Mouse (Mus musculus): ENCODE data around the gene Gas1.
A peak's percentile ranks its signal among the peaks of the same experiment; 100 is the strongest.

Gene Gas1

DNA sequence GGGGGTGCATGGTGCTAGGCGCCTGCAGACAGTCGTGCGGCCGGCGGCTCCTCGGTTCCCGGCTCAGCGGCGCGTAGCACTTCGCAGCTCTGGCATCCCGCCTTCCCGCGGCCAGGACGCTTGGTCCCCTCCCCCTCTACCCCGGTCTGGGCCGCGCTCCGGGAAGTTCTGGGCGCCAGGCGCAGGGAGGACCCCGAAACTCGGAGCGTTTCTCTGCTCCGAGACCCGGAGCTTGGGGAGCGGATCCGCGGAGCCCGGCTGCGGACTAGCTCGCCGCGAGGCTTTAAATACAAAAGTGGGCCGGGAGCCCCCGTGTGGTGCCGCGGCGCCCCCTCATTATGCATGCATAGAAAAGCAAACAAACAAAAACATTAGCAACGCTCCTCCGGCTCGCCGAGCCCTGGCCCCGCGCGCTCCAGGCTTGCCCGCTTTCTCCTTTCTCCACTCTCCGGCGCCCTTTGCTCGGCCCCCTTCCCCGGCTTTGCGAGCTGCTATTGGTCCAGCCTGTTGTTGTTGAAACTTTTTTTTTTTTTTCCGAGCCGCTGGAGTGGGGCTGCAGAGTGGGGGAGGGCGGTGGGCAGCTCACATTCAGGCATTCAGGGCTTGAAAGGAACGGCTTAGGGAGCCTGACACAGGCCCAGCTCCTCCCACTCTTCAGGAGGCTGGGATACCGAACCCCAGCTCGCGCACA is at the start of gene Gas1:
TSS of gene Gas1 (minus strand) at position 260 of the 691 bp plus-strand sequence.
- DNase-seq (ENCODE audit: low spot score in 2 of 2) = peak; percentile 18 to 19

GRCm38 (mm10) chr13:60226251-60226836 is 49.2 kb upstream of the Gas1 start:
- DNase-seq (ENCODE audit: low spot score in 2 of 2) = no peak

- no peak for DNase-seq (ENCODE audit: low spot score in 2 of 2)
These were observed 48.6 kb upstream of the Gas1 start for GRCm38 (mm10) chr13:60225736-60226135.

DNA sequence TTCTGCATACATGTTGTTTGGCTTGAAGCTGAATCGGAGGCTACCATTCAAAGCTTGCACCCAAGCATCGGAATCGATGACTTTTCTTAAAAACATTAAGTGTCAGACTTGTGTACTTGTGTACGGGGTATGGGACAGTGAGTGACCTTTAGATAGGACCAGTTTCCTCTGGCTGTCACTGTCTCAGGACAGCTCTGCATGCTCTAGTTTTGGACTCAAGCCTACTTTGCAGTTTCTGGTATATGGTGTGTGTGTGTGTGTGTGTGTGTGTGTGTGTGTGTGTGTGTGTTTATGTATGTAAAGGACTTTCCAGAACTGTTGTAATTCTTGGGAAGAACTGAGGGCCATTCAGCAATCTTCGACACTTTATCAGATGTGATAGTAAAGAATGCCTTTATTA is 48.1 kb upstream of the Gas1 start:
- no peak for DNase-seq (ENCODE audit: low spot score in 2 of 2)

- DNase-seq (ENCODE audit: low spot score in 2 of 2) = no peak
These were observed 46.6 kb upstream of the Gas1 start for GRCm38 (mm10) chr13:60223797-60224196.

DNA sequence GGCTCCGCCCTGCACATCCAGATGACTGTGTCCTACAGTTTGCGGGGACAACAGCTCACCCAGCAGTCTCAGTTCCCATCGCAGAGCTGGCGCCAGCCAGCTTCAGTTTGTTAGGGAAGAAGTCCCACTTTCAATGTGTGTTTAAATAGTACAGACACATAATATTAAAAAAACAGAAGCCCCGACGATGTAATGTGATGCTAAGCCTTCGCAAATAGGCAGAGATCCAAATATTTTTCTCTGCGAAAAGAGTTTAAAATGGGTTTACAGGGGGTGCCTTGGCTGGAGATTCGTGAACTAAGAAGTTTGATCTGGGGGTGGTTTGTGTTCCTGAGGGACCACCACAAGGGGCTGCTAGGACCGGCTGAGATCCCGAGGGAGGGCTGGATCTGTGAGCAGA is 45.2 kb upstream of the Gas1 start:
- no peak for DNase-seq (ENCODE audit: low spot score in 2 of 2)

- DNase-seq (ENCODE audit: low spot score in 2 of 2) = no peak
These were observed 36.7 kb upstream of the Gas1 start for GRCm38 (mm10) chr13:60213896-60214295.

DNA sequence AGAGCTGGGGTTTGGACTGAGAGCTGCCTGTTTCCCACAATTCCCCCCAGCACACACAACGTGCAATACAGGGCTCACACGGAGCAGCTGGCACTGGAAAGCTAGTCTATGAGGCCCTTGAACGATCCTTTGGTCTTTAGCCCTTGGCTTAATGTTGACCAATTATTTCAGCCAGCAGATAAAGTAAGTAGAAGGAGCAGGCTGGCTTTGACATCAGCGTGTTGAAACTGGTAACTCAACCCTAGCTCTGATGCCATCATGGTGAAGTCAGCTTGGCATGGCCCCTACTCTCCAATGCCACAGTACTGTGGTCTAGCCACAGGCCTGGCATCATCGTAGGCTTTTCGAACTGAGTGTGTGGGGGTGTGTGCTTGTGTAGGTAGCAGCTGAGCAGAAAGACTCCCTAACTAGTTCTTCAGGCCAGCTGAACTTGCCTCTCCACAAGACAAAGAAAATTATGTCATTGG is 30.0 kb upstream of the Gas1 start:
- DNase-seq (ENCODE audit: low spot score in 2 of 2) = no peak

GRCm38 (mm10) chr13:60204746-60205145 is 27.6 kb upstream of the Gas1 start:
- no peak for DNase-seq (ENCODE audit: low spot score in 2 of 2)

DNA sequence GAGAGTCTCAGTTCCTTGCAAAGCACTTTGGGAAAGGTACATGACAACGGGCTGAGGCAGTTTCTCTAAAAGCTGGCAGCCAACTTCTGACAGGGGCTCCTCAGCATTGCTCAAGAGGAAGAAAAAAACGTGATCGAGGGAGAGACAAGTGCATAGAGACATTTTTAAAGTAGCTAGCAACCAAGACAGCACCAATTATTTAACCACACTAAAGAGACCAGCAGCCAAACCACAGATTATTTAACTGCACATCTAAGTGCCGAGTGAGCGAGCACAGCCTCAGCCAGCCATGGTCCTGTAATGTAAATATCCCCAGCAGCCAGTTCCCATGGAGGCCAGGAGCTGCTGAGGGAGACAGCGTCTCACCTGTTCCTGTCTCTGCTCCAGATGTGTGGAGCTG is 16.1 kb upstream of the Gas1 start:
- no peak for DNase-seq (ENCODE audit: low spot score in 2 of 2)

- no peak for DNase-seq (ENCODE audit: low spot score in 2 of 2)
These were observed 12.8 kb upstream of the Gas1 start for GRCm38 (mm10) chr13:60189923-60190322.

DNA sequence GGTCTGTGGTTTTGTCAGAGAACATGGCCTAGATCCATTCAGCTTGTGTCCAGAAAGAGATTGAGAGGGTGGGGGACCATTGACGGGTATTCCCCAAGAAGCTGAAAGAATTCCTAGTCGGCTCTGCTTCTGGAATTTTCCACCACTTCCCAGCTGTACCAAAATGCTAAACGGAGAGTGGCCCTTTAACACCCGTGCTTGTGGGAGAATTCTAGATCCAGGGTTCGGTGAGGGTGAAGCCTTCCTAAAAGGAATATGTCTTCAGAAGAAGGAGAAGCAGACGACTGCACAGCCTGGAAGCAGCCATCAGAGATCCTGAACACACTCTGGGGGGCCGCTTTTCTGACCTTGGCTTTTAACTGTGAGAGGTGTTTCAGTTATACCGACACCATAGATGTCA is 11.8 kb upstream of the Gas1 start:
- DNase-seq (ENCODE audit: low spot score in 2 of 2) = no peak

GRCm38 (mm10) chr13:60187276-60187675 is 10.1 kb upstream of the Gas1 start:
- DNase-seq (ENCODE audit: low spot score in 2 of 2) = no peak

DNA sequence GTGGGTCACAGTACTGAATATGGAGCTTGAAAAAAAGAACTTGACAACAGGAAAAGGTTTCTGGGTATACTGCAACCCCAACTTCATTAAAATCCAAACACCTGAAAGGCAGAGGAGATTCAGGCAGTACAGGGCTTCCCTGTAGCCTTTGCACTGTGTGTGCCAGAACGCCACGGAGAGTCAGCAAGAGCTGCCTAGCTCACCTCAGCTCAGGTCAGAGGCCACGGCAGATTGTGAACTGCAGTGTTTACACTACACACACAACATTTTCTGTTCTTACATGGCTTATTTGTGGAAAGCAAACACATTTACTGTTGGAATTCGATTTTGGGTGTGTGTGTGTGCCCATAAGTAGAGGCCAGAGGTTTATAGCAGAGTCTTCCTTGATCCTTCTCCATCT is 5.2 kb upstream of the Gas1 start:
- no peak for DNase-seq (ENCODE audit: low spot score in 2 of 2)

DNA sequence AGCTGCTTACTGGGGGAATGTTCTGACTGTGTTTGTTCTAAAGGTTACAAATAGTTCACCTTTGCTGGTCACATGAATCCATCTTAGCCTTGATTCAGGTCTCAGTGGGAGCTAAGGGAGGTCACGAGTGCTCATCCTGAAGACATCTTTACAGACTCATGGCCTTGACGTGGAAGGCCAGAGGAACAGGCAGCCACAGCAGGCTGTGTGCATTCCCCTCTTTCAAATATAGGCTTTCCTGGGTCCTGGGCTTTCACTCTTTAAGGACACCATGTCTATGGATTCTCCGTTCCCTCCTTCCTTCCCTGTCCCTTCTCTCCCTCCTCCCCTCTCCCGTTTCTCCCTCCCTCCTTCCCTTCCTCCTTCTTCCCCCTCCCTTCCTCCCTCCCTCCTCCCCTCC is 2.5 kb upstream of the Gas1 start:
- DNase-seq (ENCODE audit: low spot score in 2 of 2) = no peak

DNA sequence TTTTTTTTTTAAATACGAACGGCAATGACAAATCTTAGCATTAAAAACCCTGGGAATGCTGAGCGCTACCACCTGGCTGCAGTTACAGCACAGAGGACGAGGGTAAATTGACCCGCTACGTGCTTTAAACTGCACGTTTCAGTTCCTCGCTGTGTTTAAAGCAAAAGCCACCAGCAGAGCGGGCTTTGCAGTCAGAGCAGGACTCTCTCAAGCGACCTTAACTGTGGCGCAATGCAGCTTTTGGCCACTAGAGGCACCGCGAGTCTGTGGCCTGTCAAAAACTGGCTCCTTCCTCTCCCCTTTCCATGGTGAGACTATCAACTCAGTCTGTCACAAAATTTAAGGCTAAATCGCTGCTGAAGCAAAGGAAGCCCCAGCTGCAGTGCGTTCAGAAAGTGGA is 1.3 kb upstream of the Gas1 start:
- peak; percentile 30 to 45 for DNase-seq (ENCODE audit: low spot score in 2 of 2)

DNA sequence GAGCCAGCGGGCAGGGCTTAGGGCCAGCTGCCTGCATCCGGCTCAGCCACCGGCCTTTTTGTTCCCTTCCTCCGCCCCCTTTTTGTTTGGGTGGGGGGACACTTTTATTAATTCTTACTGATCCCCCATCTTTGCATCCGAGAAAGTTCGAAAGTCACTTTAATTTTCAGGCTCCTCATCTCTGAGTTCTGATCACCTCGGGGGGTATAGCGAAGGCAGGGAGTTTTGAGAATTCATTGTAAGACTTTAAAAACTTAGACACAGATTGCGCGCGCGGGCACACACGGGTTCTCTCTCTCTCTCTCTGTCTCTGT is 589 bp upstream of the Gas1 start:
- no peak for DNase-seq (ENCODE audit: low spot score in 2 of 2)

GRCm38 (mm10) chr13:60176776-60177105 is 424 bp downstream of the Gas1 start:
- no peak for DNase-seq (ENCODE audit: low spot score in 2 of 2)

- DNase-seq (ENCODE audit: low spot score in 2 of 2) = no peak
These were observed 909 bp downstream of the Gas1 start for GRCm38 (mm10) chr13:60176136-60176775.

- DNase-seq (ENCODE audit: low spot score in 2 of 2) = no peak
These were observed 1.6 kb downstream of the Gas1 start for GRCm38 (mm10) chr13:60175490-60176135.

- no peak for DNase-seq (ENCODE audit: low spot score in 2 of 2)
These were observed 2.2 kb downstream of the Gas1 start for GRCm38 (mm10) chr13:60174953-60175352.

GRCm38 (mm10) chr13:60173591-60174524 is 3.3 kb downstream of the Gas1 start:
- no peak for DNase-seq (ENCODE audit: low spot score in 2 of 2)
